In the genomic region with DNA sequence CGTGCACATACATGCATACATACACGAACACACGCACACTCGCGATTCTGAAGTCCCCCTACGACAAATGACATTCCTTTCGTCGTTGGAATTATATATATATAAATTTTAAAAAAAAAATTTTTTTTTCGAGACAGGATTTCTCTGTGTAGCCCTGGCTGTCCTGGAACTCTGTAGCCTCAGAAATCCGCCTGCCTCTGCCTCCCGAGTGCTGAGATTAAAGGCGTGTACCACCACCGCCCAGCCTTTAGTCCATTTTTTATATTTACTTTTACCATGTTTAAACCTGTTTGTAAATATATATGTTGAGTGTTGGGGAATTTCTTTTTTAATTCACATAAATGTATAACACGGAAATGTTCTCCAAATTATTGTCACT, we compare ENCODE assay signal across 7 mouse cellular contexts. TPM values are rescaled to one million over a fixed set of nuclear protein-coding genes. Genes with fewer than 3 reads are reported as not detected.
DNase-seq lines count a peak whose midpoint lies in the region; ATAC-seq and TF ChIP-seq lines count a peak whose summit lies in the region.

No protein-coding gene starts in this region.

- no peak for DNase-seq in lung, postnatal 0 days (ENCODE audit: low spot score)
- no peak for DNase-seq in lung, postnatal 25 days (ENCODE audit: low spot score)
- DNase-seq in limb, embryonic 14.5 days (ENCODE audit: low spot score): no peak
- DNase-seq in spleen, postnatal 36 days (ENCODE audit: low spot score in 2 of 2): no peak
- no peak for DNase-seq in left cerebral cortex, adult 11 months (ENCODE audit: low spot score)

- H3K4me1 ChIP-seq in lung, postnatal 0 days (ENCODE audit: insufficient read depth, low read depth, low read length): no peaks in the 10 kb centered on the region; the same call in 1 of the 2 replicates
- peaks cover 9% of the 10 kb centered on the region for H3K4me1 ChIP-seq in forebrain, embryonic 12.5 days
- H3K4me1 ChIP-seq in limb, embryonic 14.5 days (ENCODE audit: control insufficient read depth, insufficient read depth, low read length): peaks cover 6% of the 10 kb centered on the region
- H3K4me1 ChIP-seq in stomach, embryonic 15.5 days: peaks cover 4% of the 10 kb centered on the region; the same call in 1 of the 2 replicates

- H3K27ac ChIP-seq in lung, postnatal 0 days (ENCODE audit: low read length): no peak overlapping the region
- H3K27ac ChIP-seq in forebrain, embryonic 12.5 days: no peak overlapping the region
- H3K27ac ChIP-seq in limb, embryonic 14.5 days (replicated peaks; ENCODE audit: low read depth, low read length): 0 out of 2 replicates have a peak overlapping the region, but pooled peaks have one; percentile 39
- peak overlapping the region; percentile 48; the same call in 1 of the 2 replicates for H3K27ac ChIP-seq in stomach, embryonic 15.5 days

- peak overlapping the region; percentile 72 for H3K4me2 ChIP-seq in lung, postnatal 0 days (replicated peaks; ENCODE audit: low read depth, low read length)
- H3K4me2 ChIP-seq in forebrain, embryonic 12.5 days: peak overlapping the region; percentile 85
- H3K4me2 ChIP-seq in limb, embryonic 14.5 days (replicated peaks; ENCODE audit: low read depth, low read length, severe bottlenecking): peak overlapping the region; percentile 76
- peak overlapping the region; percentile 75 for H3K4me2 ChIP-seq in stomach, embryonic 15.5 days

- no peaks in the 10 kb centered on the region for H3K36me3 ChIP-seq in lung, postnatal 0 days (ENCODE audit: insufficient read depth, low read length)
- no peaks in the 10 kb centered on the region; the same call in none of the 2 replicates for H3K36me3 ChIP-seq in forebrain, embryonic 12.5 days (replicated peaks)
- peaks cover 17% of the 10 kb centered on the region for H3K36me3 ChIP-seq in limb, embryonic 14.5 days (ENCODE audit: control insufficient read depth, insufficient read depth, low read length)
- no peaks in the 10 kb centered on the region; the same call in 1 of the 2 replicates for H3K36me3 ChIP-seq in stomach, embryonic 15.5 days

- H3K27me3 ChIP-seq in lung, postnatal 0 days (replicated peaks; ENCODE audit: insufficient read depth, low read length): no peaks in the 10 kb centered on the region
- H3K27me3 ChIP-seq in forebrain, embryonic 12.5 days: no peaks in the 10 kb centered on the region
- H3K27me3 ChIP-seq in limb, embryonic 14.5 days (ENCODE audit: control insufficient read depth, insufficient read depth, low read length): no peaks in the 10 kb centered on the region
- H3K27me3 ChIP-seq in stomach, embryonic 15.5 days (replicated peaks): no peaks in the 10 kb centered on the region

- ATAC-seq in lung, postnatal 0 days: no peak
- peak; percentile 34; the same call in 1 of the 2 replicates for ATAC-seq in forebrain, embryonic 12.5 days (ENCODE audit: low FRiP score)
- no peak for ATAC-seq in limb, embryonic 14.5 days (ENCODE audit: low FRiP score, low read depth)
- no peak for ATAC-seq in stomach, embryonic 15.5 days (ENCODE audit: insufficient read depth, low FRiP score, low read depth)

- no peak; the same call in 1 of the 2 replicates for TF ChIP-seq EP300 in lung, postnatal 0 days (IDR thresholded peaks at IDR 0.05)

- 13% methylated on average over 14 of the region's 14 CpGs for WGBS in lung, postnatal 0 days
- 16% methylated on average over 14 of the region's 14 CpGs for WGBS in forebrain, embryonic 12.5 days
- WGBS in limb, embryonic 14.5 days: 20% methylated on average over 14 of the region's 14 CpGs
- 15% methylated on average over 14 of the region's 14 CpGs for WGBS in stomach, embryonic 15.5 days

- H3K4me3 ChIP-seq in lung, postnatal 0 days (ENCODE audit: low read depth, low read length): peak overlapping the region; percentile 93
- peak overlapping the region; percentile 89 for H3K4me3 ChIP-seq in forebrain, embryonic 12.5 days (replicated peaks)
- peak overlapping the region; percentile 84 for H3K4me3 ChIP-seq in limb, embryonic 14.5 days (replicated peaks; ENCODE audit: low read length)
- peak overlapping the region; percentile 62 for H3K4me3 ChIP-seq in stomach, embryonic 15.5 days (replicated peaks)

- TF ChIP-seq CTCF in lung, postnatal 0 days (IDR thresholded peaks at IDR 0.05): no peak

- H3K9me3 ChIP-seq in lung, postnatal 0 days (ENCODE audit: low read length): no peaks in the 10 kb centered on the region
- H3K9me3 ChIP-seq in forebrain, embryonic 12.5 days: no peaks in the 10 kb centered on the region
- no peaks in the 10 kb centered on the region for H3K9me3 ChIP-seq in limb, embryonic 14.5 days (ENCODE audit: control insufficient read depth, low read length)
- H3K9me3 ChIP-seq in stomach, embryonic 15.5 days: no peaks in the 10 kb centered on the region

- peak overlapping the region; percentile 90; the same call in 1 of the 2 replicates for H3K9ac ChIP-seq in lung, postnatal 0 days (replicated peaks; ENCODE audit: low read depth)
- peak overlapping the region; percentile 65 for H3K9ac ChIP-seq in forebrain, embryonic 12.5 days
- peak overlapping the region; percentile 75 for H3K9ac ChIP-seq in limb, embryonic 14.5 days (ENCODE audit: low read depth, low read length, severe bottlenecking)
- H3K9ac ChIP-seq in stomach, embryonic 15.5 days: peak overlapping the region; percentile 40; the same call in 1 of the 2 replicates

- TF ChIP-seq POLR2A in limb, embryonic 14.5 days (IDR thresholded peaks at IDR 0.05; ENCODE audit: borderline replicate concordance, extremely low read depth, insufficient read depth, insufficient read length): no peak

RNA-seq across cellular contexts. Expression of a gene that starts 1.3 kb away (rescaled TPM):
- polyA plus RNA-seq in lung, postnatal 0 days (2015; fragmentation: Nextera tagmentation; extraction: Ambion mirVana): 10.8 and 11.0 TPM in 2 replicates
- polyA plus RNA-seq in forebrain, embryonic 12.5 days (2016; fragmentation: Nextera tagmentation; extraction: Ambion mirVana): 8.7 and 8.9 TPM in 2 replicates
- 9.1 TPM in 2 replicates for polyA plus RNA-seq in limb, embryonic 14.5 days (2012; rRNA removed)
- 8.9 and 9.7 TPM in 2 replicates for polyA plus RNA-seq in limb, embryonic 14.5 days (2014; fragmentation: Nextera tagmentation; extraction: Ambion mirVana)
- polyA plus RNA-seq in stomach, embryonic 15.5 days (2015; fragmentation: Nextera tagmentation; extraction: Ambion mirVana): 8.9 and 9.5 TPM in 2 replicates

RNA-seq across cellular contexts. Expression of a gene that starts 16.0 kb away (rescaled TPM):
- polyA plus RNA-seq in lung, postnatal 0 days (2015; fragmentation: Nextera tagmentation; extraction: Ambion mirVana): 0.46 and 0.79 TPM in 2 replicates
- polyA plus RNA-seq in forebrain, embryonic 12.5 days (2016; fragmentation: Nextera tagmentation; extraction: Ambion mirVana): not detected in 2 replicates
- polyA plus RNA-seq in limb, embryonic 14.5 days (2012; rRNA removed): 0.72 and 0.91 TPM in 2 replicates
- 0.78 and 0.82 TPM in 2 replicates for polyA plus RNA-seq in limb, embryonic 14.5 days (2014; fragmentation: Nextera tagmentation; extraction: Ambion mirVana)
- polyA plus RNA-seq in stomach, embryonic 15.5 days (2015; fragmentation: Nextera tagmentation; extraction: Ambion mirVana): 1.1 TPM in 2 replicates

RNA-seq across cellular contexts. Expression of a gene that starts 16.4 kb away (rescaled TPM):
- polyA plus RNA-seq in lung, postnatal 0 days (2015; fragmentation: Nextera tagmentation; extraction: Ambion mirVana): 22.5 and 23.2 TPM in 2 replicates
- 28.6 and 33.3 TPM in 2 replicates for polyA plus RNA-seq in forebrain, embryonic 12.5 days (2016; fragmentation: Nextera tagmentation; extraction: Ambion mirVana)
- polyA plus RNA-seq in limb, embryonic 14.5 days (2012; rRNA removed): 54.9 and 58.5 TPM in 2 replicates
- polyA plus RNA-seq in limb, embryonic 14.5 days (2014; fragmentation: Nextera tagmentation; extraction: Ambion mirVana): 51.5 and 57.7 TPM in 2 replicates
- 47.1 and 47.3 TPM in 2 replicates for polyA plus RNA-seq in stomach, embryonic 15.5 days (2015; fragmentation: Nextera tagmentation; extraction: Ambion mirVana)

RNA-seq across cellular contexts. Expression of a gene that starts 43.8 kb away (rescaled TPM):
- polyA plus RNA-seq in lung, postnatal 0 days (2015; fragmentation: Nextera tagmentation; extraction: Ambion mirVana): 0.26 TPM in 1 of 2 replicates, not detected in the other
- polyA plus RNA-seq in forebrain, embryonic 12.5 days (2016; fragmentation: Nextera tagmentation; extraction: Ambion mirVana): not detected in 2 replicates
- polyA plus RNA-seq in limb, embryonic 14.5 days (2012; rRNA removed): 0.08 and 0.18 TPM in 2 replicates
- polyA plus RNA-seq in limb, embryonic 14.5 days (2014; fragmentation: Nextera tagmentation; extraction: Ambion mirVana): not detected in 2 replicates
- 0.17 TPM in 1 of 2 replicates, not detected in the other for polyA plus RNA-seq in stomach, embryonic 15.5 days (2015; fragmentation: Nextera tagmentation; extraction: Ambion mirVana)

RNA-seq across cellular contexts. Expression of a gene that starts 58.5 kb away (rescaled TPM):
- polyA plus RNA-seq in lung, postnatal 0 days (2015; fragmentation: Nextera tagmentation; extraction: Ambion mirVana): 0.67 and 0.76 TPM in 2 replicates
- not detected in 2 replicates for polyA plus RNA-seq in forebrain, embryonic 12.5 days (2016; fragmentation: Nextera tagmentation; extraction: Ambion mirVana)
- polyA plus RNA-seq in limb, embryonic 14.5 days (2012; rRNA removed): 0.06 and 0.13 TPM in 2 replicates
- not detected in 2 replicates for polyA plus RNA-seq in limb, embryonic 14.5 days (2014; fragmentation: Nextera tagmentation; extraction: Ambion mirVana)
- 0.21 and 0.23 TPM in 2 replicates for polyA plus RNA-seq in stomach, embryonic 15.5 days (2015; fragmentation: Nextera tagmentation; extraction: Ambion mirVana)

Comparison
In these comparisons a context has a peak if more than half of its experiments do, and no peak if none do; other contexts are left out.
1. H3K27ac ChIP-seq: peak in limb, embryonic 14.5 days (single experiment) and stomach, embryonic 15.5 days (single experiment); none in lung, postnatal 0 days (single experiment) and forebrain, embryonic 12.5 days (single experiment).
2. H3K9ac ChIP-seq: peak in every context shown above with its lines; median percentile 90 in lung, postnatal 0 days; 75 in limb, embryonic 14.5 days; 65 in forebrain, embryonic 12.5 days; 40 in stomach, embryonic 15.5 days.
3. Peak in every context shown above with its lines, with median percentiles within 50 percentile points of each other: H3K4me2 ChIP-seq and H3K4me3 ChIP-seq.